Mouse (Mus musculus) kidney, embryonic 15.5 days (tissue): ENCODE results near the gene Prss28. TPM values are rescaled to one million over a fixed set of nuclear protein-coding genes. Genes with fewer than 3 reads are reported as not detected.

ENCODE experiments used
- ATAC-seq: fragments of 200-750 bp; cut with Nextera tagmentation; replicated peaks from 2 replicates; pipeline ENCODE4 v1.8.0; 2017; ENCODE audit warnings: moderate TSS enrichment; ENCODE audit not compliant: low FRiP score
- H3K27ac ChIP-seq: fragments of 300-500 bp; sonication (generic); 2 replicates; pipeline ENCODE4 v1.5.1; 2015; ENCODE audit warnings: mild to moderate bottlenecking, inconsistent platforms
- H3K27me3 ChIP-seq: fragments of 300-500 bp; sonication (generic); 2 replicates; pipeline ENCODE4 v1.6.1; 2015; ENCODE audit warnings: inconsistent platforms
- H3K36me3 ChIP-seq: fragments of 300-500 bp; sonication (generic); 2 replicates; pipeline ENCODE4 v1.6.1; 2015; ENCODE audit warnings: inconsistent platforms
- H3K4me1 ChIP-seq: fragments of 300-500 bp; sonication (generic); 2 replicates; pipeline ENCODE4 v1.6.1; 2015; ENCODE audit warnings: inconsistent platforms
- H3K4me2 ChIP-seq: fragments of 300-500 bp; sonication (generic); 2 replicates; pipeline ENCODE4 v1.6.1; 2015; ENCODE audit warnings: moderate library complexity, mild to moderate bottlenecking, inconsistent platforms
- H3K4me3 ChIP-seq: fragments of 300-500 bp; sonication (generic); replicated peaks from 2 replicates; pipeline ENCODE4 v1.5.1; 2015; ENCODE audit warnings: mild to moderate bottlenecking, inconsistent platforms
- H3K9ac ChIP-seq: fragments of 300-500 bp; sonication (generic); 2 replicates; pipeline ENCODE4 v1.6.1; 2015; ENCODE audit warnings: mild to moderate bottlenecking, inconsistent platforms
- H3K9me3 ChIP-seq: fragments of 300-500 bp; sonication (generic); replicated peaks from 2 replicates; pipeline ENCODE4 v1.6.1; 2016; ENCODE audit warnings: inconsistent platforms
- WGBS: fragments of 180-500 bp; shearing (Covaris S2); methylation state at CpG from one replicate; pipeline ENCODE4 v1.1.7; 2015; ENCODE audit warnings: mixed read lengths; 5-methylcytosine and 5-hydroxymethylcytosine counted together
- polyA plus RNA-seq: library from polyadenylated mRNA; unstranded; fragments of >200 nt; fragmentation: Nextera tagmentation; extraction: Ambion mirVana; gene quantifications from 2 replicates; pipeline ENCODE4 v1.2.1, GENCODE M21; 2015

The Prss28 gene
- polyA plus RNA-seq, 1 experiment from 2014 or later = not detected

GRCm38 (mm10) chr17:25361291-25361690, 52.8 kb downstream of the Prss28 start:
- WGBS = 73% methylated on average over 2 of the region's 2 CpGs
- H3K9ac ChIP-seq = no peak overlapping the region
- H3K36me3 ChIP-seq = no peaks in the 10 kb centered on the region
- H3K4me2 ChIP-seq = no peak overlapping the region
- H3K4me3 ChIP-seq = no peak overlapping the region
- no peaks in the 10 kb centered on the region for H3K4me1 ChIP-seq
- ATAC-seq = no peak
- no peaks in the 10 kb centered on the region for H3K9me3 ChIP-seq
- no peak overlapping the region for H3K27ac ChIP-seq
- H3K27me3 ChIP-seq = 0 out of 2 replicates have a peak, but pooled peaks cover 2% of the 10 kb centered on the region

Other genes with a start within 250 kb of the Prss28 start
- 29.6 and 31.6 TPM in 2 replicates for gene Tmem204, start 225.1 kb upstream of the Prss28 start, polyA plus RNA-seq
- gene Telo2, start 192.7 kb upstream of the Prss28 start, polyA plus RNA-seq = 44.4 and 45.3 TPM in 2 replicates
- gene Ptx4, start 187.9 kb upstream of the Prss28 start, polyA plus RNA-seq = 0.16 and 0.24 TPM in 2 replicates
- gene Clcn7, start 175.3 kb upstream of the Prss28 start, polyA plus RNA-seq = 20.7 and 24.6 TPM in 2 replicates
- not detected in 2 replicates for gene Ccdc154, start 146.2 kb upstream of the Prss28 start, polyA plus RNA-seq
- gene Gm38655, start 133.2 kb upstream of the Prss28 start, polyA plus RNA-seq = not detected in 2 replicates
- gene BC003965, start 124.1 kb upstream of the Prss28 start, polyA plus RNA-seq = 33.0 and 35.0 TPM in 2 replicates
- 9.0 and 10.5 TPM in 2 replicates for gene Unkl, start 120.2 kb upstream of the Prss28 start, polyA plus RNA-seq
- gene Gnptg, start 68.5 kb upstream of the Prss28 start, polyA plus RNA-seq = 44.4 and 46.4 TPM in 2 replicates
- gene Tsr3, start 68.5 kb upstream of the Prss28 start, polyA plus RNA-seq = 47.0 and 53.4 TPM in 2 replicates
- gene Baiap3, start 52.3 kb upstream of the Prss28 start, polyA plus RNA-seq = 1.1 and 3.9 TPM in 2 replicates
- 669 and 677 TPM in 2 replicates for gene Ube2i, start 34.0 kb upstream of the Prss28 start, polyA plus RNA-seq
- 0.40 and 0.55 TPM in 2 replicates for gene Prss34, start 10.3 kb upstream of the Prss28 start, polyA plus RNA-seq
- not detected in 2 replicates for gene Prss29, start 10.0 kb downstream of the Prss28 start, polyA plus RNA-seq
- 0.18 and 0.44 TPM in 2 replicates for gene Tpsab1, start 36.9 kb downstream of the Prss28 start, polyA plus RNA-seq
- 1.9 and 2.2 TPM in 2 replicates for gene Tpsb2, start 57.7 kb downstream of the Prss28 start, polyA plus RNA-seq
- 0.47 and 1.5 TPM in 2 replicates for gene Tpsg1, start 60.6 kb downstream of the Prss28 start, polyA plus RNA-seq
- gene Cacna1h, start 125.1 kb downstream of the Prss28 start, polyA plus RNA-seq = 2.8 and 3.4 TPM in 2 replicates
- not detected in 2 replicates for gene Tekt4, start 146.0 kb downstream of the Prss28 start, polyA plus RNA-seq
- gene Sstr5, start 188.6 kb downstream of the Prss28 start, polyA plus RNA-seq = not detected in 2 replicates